Mouse (Mus musculus) testis, adult 2 months (tissue): ENCODE data around the gene Spin1.

Experiments
- CTCF ChIP-seq: fragments of 200-500 bp; IDR thresholded peaks from 2 replicates; pipeline ENCODE4 v1.5.1; 2012; ENCODE audit warnings: low read depth, mild to moderate bottlenecking, inconsistent platforms, low read length, moderate library complexity; ENCODE audit not compliant: control insufficient read depth, insufficient read depth, insufficient replicate concordance
- POLR2A ChIP-seq: fragments of 200-500 bp; IDR thresholded peaks from 2 replicates; pipeline ENCODE4 v1.6.1; 2012; ENCODE audit warnings: low read depth, mild to moderate bottlenecking, inconsistent platforms, low read length, moderate library complexity; ENCODE audit not compliant: control insufficient read depth

DNA sequence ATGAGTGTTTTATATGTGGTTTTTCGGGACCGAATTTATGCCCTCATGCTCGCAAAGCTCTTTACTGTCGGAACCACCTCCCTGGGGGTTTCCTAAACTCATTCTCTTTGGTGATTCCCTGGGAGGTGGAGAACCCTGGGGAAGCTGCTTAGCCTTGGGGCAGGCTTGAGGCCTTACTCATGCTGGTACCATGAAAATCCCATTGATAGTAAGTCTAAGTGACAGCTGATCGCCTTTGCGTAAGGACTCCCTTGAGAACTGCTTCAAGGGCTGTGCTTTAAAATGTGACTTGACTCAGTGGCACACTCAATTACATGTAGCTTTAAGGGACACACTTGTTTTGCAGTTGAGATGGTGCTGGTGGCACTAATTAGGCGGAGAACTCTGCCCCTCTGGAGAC is 71.9 kb downstream of the Spin1 start:
- TF ChIP-seq POLR2A (no peak), CTCF (no peak)
